Mouse (Mus musculus) MEL-GATA-1-ER (cell line): ENCODE results near the gene Krt2.

ENCODE experiments used
- DNase-seq: peaks from one replicate; pipeline ENCODE4 v3.0.0-alpha.2; 2012; ENCODE audit warnings: low read depth; ENCODE audit errors: extremely low read depth

Gene Krt2

GRCm38 (mm10) chr15:101817875-101818274, at the start of gene Krt2:
Krt2 (minus strand) TSS chr15:101818169.
- no peak for DNase-seq

- no peak for DNase-seq
Observed at GRCm38 (mm10) chr15:101866754-101867153, 48.8 kb upstream of the Krt2 start.

GRCm38 (mm10) chr15:101860421-101861130, 42.6 kb upstream of the Krt2 start:
- no peak for DNase-seq

GRCm38 (mm10) chr15:101859735-101860170, 41.8 kb upstream of the Krt2 start:
- DNase-seq = no peak

- no peak for DNase-seq
Observed at GRCm38 (mm10) chr15:101858673-101859425, 40.9 kb upstream of the Krt2 start.

GRCm38 (mm10) chr15:101856696-101857095, 38.7 kb upstream of the Krt2 start:
- DNase-seq = no peak

GRCm38 (mm10) chr15:101855732-101856131, 37.8 kb upstream of the Krt2 start:
- DNase-seq = no peak

GRCm38 (mm10) chr15:101854294-101854693, 36.3 kb upstream of the Krt2 start:
- DNase-seq = no peak

- DNase-seq = no peak
Observed at GRCm38 (mm10) chr15:101852571-101852970, 34.6 kb upstream of the Krt2 start.

- DNase-seq = no peak
Observed at GRCm38 (mm10) chr15:101850694-101851093, 32.7 kb upstream of the Krt2 start, which contains the start of gene Krt1. Krt1 (minus strand) TSS chr15:101850794.

GRCm38 (mm10) chr15:101845971-101846403, 28.0 kb upstream of the Krt2 start:
- no peak for DNase-seq

GRCm38 (mm10) chr15:101843192-101843591, 25.2 kb upstream of the Krt2 start:
- no peak for DNase-seq

GRCm38 (mm10) chr15:101834784-101835328, 16.9 kb upstream of the Krt2 start:
- no peak for DNase-seq

GRCm38 (mm10) chr15:101833131-101833530, 15.2 kb upstream of the Krt2 start:
- no peak for DNase-seq

GRCm38 (mm10) chr15:101829441-101829840, 11.5 kb upstream of the Krt2 start:
- no peak for DNase-seq

- DNase-seq = no peak
Observed at GRCm38 (mm10) chr15:101821786-101822185, 3.8 kb upstream of the Krt2 start.

- DNase-seq = no peak
Observed at GRCm38 (mm10) chr15:101803052-101803822, 14.7 kb downstream of the Krt2 start.

GRCm38 (mm10) chr15:101802296-101802835, 15.6 kb downstream of the Krt2 start, which contains the start of gene Krt73:
Krt73 (minus strand) TSS chr15:101802346.
- DNase-seq = no peak

GRCm38 (mm10) chr15:101790867-101791266, 27.1 kb downstream of the Krt2 start:
- DNase-seq = no peak

- DNase-seq = no peak
Observed at GRCm38 (mm10) chr15:101786360-101786759, 31.6 kb downstream of the Krt2 start, which contains the start of gene Krt72. Krt72 (minus strand) TSS chr15:101786460.

GRCm38 (mm10) chr15:101773420-101773819, 44.5 kb downstream of the Krt2 start:
- DNase-seq = no peak
